Mouse (Mus musculus) yolk sac, embryonic 10.5 days (tissue): ENCODE data around the gene Tapt1.

Source experiments
- DNase-seq: peaks from one replicate; pipeline ENCODE4 v3.0.0-alpha.2; 2017; ENCODE audit warnings: low spot score

Gene Tapt1

GRCm38 (mm10) chr5:44198471-44198870 is 28.0 kb downstream of the Tapt1 start:
- DNase-seq = no peak

- DNase-seq = no peak
These were observed 28.6 kb downstream of the Tapt1 start for GRCm38 (mm10) chr5:44197806-44198205.

GRCm38 (mm10) chr5:44196167-44196566 is 30.3 kb downstream of the Tapt1 start:
- DNase-seq = no peak

GRCm38 (mm10) chr5:44187370-44187769 is 39.1 kb downstream of the Tapt1 start:
- DNase-seq = no peak

- DNase-seq = peak; percentile 20
These were observed 44.8 kb downstream of the Tapt1 start for GRCm38 (mm10) chr5:44181669-44182068.

- DNase-seq = no peak
These were observed 46.0 kb downstream of the Tapt1 start for GRCm38 (mm10) chr5:44180450-44180849.

GRCm38 (mm10) chr5:44174046-44174445 is 52.4 kb downstream of the Tapt1 start:
- no peak for DNase-seq

GRCm38 (mm10) chr5:44166866-44167265 is 59.6 kb downstream of the Tapt1 start:
- DNase-seq = no peak

GRCm38 (mm10) chr5:44165854-44166253 is 60.6 kb downstream of the Tapt1 start:
- DNase-seq = no peak

- no peak for DNase-seq
These were observed 62.1 kb downstream of the Tapt1 start for GRCm38 (mm10) chr5:44164233-44164776.

- no peak for DNase-seq
These were observed 63.1 kb downstream of the Tapt1 start for GRCm38 (mm10) chr5:44163318-44163717.

- no peak for DNase-seq
These were observed 63.6 kb downstream of the Tapt1 start for GRCm38 (mm10) chr5:44162786-44163185.

GRCm38 (mm10) chr5:44159679-44160438 is 66.6 kb downstream of the Tapt1 start:
- DNase-seq = no peak

GRCm38 (mm10) chr5:44159231-44159630 is 67.2 kb downstream of the Tapt1 start:
- DNase-seq = no peak

GRCm38 (mm10) chr5:44158458-44158857 is 68.0 kb downstream of the Tapt1 start:
- no peak for DNase-seq

- DNase-seq = no peak
These were observed 68.7 kb downstream of the Tapt1 start for GRCm38 (mm10) chr5:44157760-44158159.

- no peak for DNase-seq
These were observed 73.4 kb downstream of the Tapt1 start for GRCm38 (mm10) chr5:44153050-44153449.

GRCm38 (mm10) chr5:44151327-44152051 is 74.9 kb downstream of the Tapt1 start:
- no peak for DNase-seq

GRCm38 (mm10) chr5:44147732-44148131 is 78.7 kb downstream of the Tapt1 start:
- no peak for DNase-seq

GRCm38 (mm10) chr5:44146437-44147332 is 79.7 kb downstream of the Tapt1 start:
- DNase-seq = no peak

GRCm38 (mm10) chr5:44143467-44144235 is 82.8 kb downstream of the Tapt1 start:
- DNase-seq = no peak
